Mouse (Mus musculus) testis, adult 2 months (tissue): Measurements from ENCODE around the gene Sowahb.

Experiments used
- CTCF ChIP-seq: fragments of 200-500 bp; IDR thresholded peaks from 2 replicates; pipeline ENCODE4 v1.5.1; 2012; ENCODE audit warnings: low read depth, mild to moderate bottlenecking, inconsistent platforms, low read length, moderate library complexity; ENCODE audit not compliant: control insufficient read depth, insufficient read depth, insufficient replicate concordance
- POLR2A ChIP-seq: fragments of 200-500 bp; IDR thresholded peaks from 2 replicates; pipeline ENCODE4 v1.6.1; 2012; ENCODE audit warnings: low read depth, mild to moderate bottlenecking, inconsistent platforms, low read length, moderate library complexity; ENCODE audit not compliant: control insufficient read depth

DNA sequence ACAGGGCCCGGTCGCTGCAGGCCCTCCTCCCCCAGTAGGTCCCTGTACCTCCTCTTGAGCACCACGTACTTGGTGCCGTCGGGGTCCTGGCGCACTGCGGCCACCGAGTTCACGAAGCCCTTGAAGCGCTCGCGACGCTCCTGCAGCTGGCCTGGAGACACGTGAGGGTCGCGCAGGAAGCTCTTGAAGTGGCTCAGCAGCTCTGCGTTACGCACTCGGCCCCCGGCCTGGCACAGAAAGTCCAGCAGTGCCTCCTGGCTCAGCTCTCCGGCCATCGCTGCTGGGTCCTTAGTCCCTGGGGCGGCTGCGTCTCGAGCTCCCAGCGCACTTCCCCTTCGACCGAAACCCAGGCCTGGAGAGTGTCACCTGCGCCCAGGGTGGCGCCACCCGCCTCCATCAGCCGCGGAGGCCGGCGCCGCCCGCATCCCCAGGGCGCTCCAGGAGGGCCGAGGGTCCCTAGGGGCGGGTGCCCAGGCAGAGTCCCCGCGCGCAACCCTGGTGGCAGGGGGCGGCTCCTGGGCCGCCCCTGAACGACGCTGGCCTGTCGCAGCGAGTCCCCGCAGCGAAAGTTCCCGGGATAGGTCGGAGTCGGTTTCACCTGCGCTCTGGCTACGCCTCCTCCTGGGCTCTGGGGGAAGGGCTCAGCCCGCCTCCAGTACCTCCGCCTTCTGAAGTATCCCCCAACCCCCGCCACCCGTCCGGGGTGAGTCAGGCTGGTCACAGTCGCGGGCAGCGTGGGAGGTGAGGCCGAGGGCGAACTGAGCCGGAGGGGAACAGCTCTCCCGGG lies at the start of gene Sowahb:
- TF ChIP-seq POLR2A (no peak), CTCF (no peak)
